Mouse (Mus musculus) forebrain, embryonic 11.5 days (tissue): ENCODE data around the gene Olfr959. TPM values are rescaled to one million over a fixed set of nuclear protein-coding genes. Genes with fewer than 3 reads are reported as not detected.

Experiments
- ATAC-seq: fragments of 200-750 bp; cut with Nextera tagmentation; replicated peaks from 2 replicates; pipeline ENCODE4 v1.8.0; 2017; ENCODE audit warnings: moderate TSS enrichment; ENCODE audit not compliant: low FRiP score
- DNase-seq: peaks from one replicate; pipeline ENCODE4 v3.0.0-alpha.2; 2017; ENCODE audit warnings: low spot score
- H3K27ac ChIP-seq: fragments of 300-500 bp; sonication (generic); 2 replicates; pipeline ENCODE4 v1.5.1; 2014; ENCODE audit warnings: low read depth, low read length
- H3K27me3 ChIP-seq: fragments of 300-500 bp; sonication (generic); 2 replicates; pipeline ENCODE4 v1.6.1; 2014; ENCODE audit warnings: mild to moderate bottlenecking, low read length, mixed read lengths; ENCODE audit not compliant: control insufficient read depth, insufficient read depth
- H3K36me3 ChIP-seq: fragments of 300-500 bp; sonication (generic); 2 replicates; pipeline ENCODE4 v1.6.1; 2014; ENCODE audit warnings: mild to moderate bottlenecking, low read length, moderate library complexity, mixed read lengths; ENCODE audit not compliant: control insufficient read depth, insufficient read depth
- H3K4me1 ChIP-seq: fragments of 300-500 bp; sonication (generic); replicated peaks from 2 replicates; pipeline ENCODE4 v1.6.1; 2014; ENCODE audit warnings: low read length, mixed read lengths; ENCODE audit not compliant: control insufficient read depth, insufficient read depth
- H3K4me2 ChIP-seq: fragments of 300-500 bp; sonication (generic); 2 replicates; pipeline ENCODE4 v1.6.1; 2014; ENCODE audit warnings: low read depth, mild to moderate bottlenecking, low read length, moderate library complexity, mixed read lengths; ENCODE audit not compliant: severe bottlenecking
- H3K4me3 ChIP-seq: fragments of 300-500 bp; sonication (generic); 2 replicates; pipeline ENCODE4 v1.5.1; 2014; ENCODE audit warnings: low read depth, low read length
- H3K9ac ChIP-seq: fragments of 300-500 bp; sonication (generic); 2 replicates; pipeline ENCODE4 v1.6.1; 2014; ENCODE audit warnings: low read length
- H3K9me3 ChIP-seq: fragments of 300-500 bp; sonication (generic); 2 replicates; pipeline ENCODE4 v1.6.1; 2016; ENCODE audit warnings: low read length, mixed read lengths; ENCODE audit not compliant: control insufficient read depth
- WGBS: fragments of 180-500 bp; shearing (Covaris S2); extraction: QIAGEN DNeasy Blood & Tissue Kit; methylation state at CpG from one replicate; pipeline ENCODE4 v1.1.7; 2014; 5-methylcytosine and 5-hydroxymethylcytosine counted together
- polyA plus RNA-seq: library from polyadenylated mRNA; unstranded; fragments of >200 nt; fragmentation: Nextera tagmentation; extraction: Ambion mirVana; gene quantifications from 2 replicates; pipeline ENCODE4 v1.2.1, GENCODE M21; 2014

The Olfr959 gene
- polyA plus RNA-seq, 1 experiment from 2014 or later, result not detected

DNA sequence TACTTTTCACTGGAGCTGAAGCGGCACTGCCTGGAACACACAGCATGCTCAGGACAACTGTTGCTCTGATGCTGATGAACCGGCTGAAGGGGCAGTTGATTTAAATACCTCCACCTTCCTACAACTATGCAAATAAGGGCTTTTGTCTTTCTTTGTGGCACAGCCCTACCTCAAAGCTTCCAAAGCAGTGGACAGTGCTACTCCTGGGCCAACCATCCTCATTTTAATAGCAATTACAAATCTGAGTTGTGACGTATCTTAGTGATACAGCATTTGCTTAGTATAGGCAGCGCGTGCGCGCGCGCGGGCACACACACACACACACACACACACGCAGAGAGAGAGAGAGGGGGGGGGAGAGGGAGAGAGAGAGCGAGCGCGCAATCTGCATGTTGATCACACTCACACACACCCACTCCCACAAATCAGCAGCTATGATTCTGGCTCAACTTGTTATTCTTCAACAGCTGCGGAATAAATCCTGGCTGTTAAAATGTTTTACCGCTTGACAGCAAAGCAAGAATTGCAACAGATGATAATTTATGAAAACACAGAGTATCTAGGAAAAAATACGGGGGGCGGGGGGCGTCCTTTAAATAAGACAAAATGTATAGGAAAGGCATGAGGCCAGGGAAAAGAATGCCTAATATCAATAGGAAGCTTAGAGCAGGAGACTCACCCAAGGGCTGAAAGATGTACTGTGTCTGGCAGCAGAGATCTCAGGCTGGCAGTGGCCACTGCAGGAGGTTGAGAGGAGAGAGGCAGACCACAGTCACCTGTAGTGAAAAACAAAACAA, 27.4 kb upstream of the Olfr959 start:
- peak overlapping the region; percentile 78 for H3K4me2 ChIP-seq
- DNase-seq (peak; percentile 74), ATAC-seq (peak; percentile 88)
- no peaks in the 10 kb centered on the region for H3K9me3 ChIP-seq
- peak overlapping the region; percentile 34 for H3K4me3 ChIP-seq
- peak overlapping the region; percentile 45 for H3K9ac ChIP-seq
- no peaks in the 10 kb centered on the region for H3K36me3 ChIP-seq
- H3K27me3 ChIP-seq, result no peaks in the 10 kb centered on the region
- no peak overlapping the region for H3K27ac ChIP-seq
- 0 out of 2 replicates have a peak, but pooled peaks cover 1% of the 10 kb centered on the region for H3K4me1 ChIP-seq
- WGBS, result under 1% methylated on average over 19 of the region's 19 CpGs

DNA sequence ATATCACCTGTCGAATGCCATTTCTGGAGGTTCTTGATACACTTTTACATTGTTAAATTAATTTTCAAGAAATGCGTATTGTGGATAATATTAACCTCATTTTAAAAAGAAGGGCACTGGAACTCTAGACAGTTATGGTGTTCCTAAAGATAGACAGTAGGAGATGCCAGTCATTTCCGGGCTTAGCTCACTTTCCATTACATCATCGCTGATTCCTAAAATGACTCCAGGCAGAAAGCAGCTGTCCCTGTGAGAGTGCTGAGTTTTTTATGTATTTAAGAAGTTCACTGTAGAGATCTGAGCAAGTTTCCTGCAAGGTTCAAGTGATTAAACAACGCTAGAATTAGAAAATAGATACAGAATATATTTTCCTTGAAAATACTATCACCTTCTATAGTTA, 1.7 kb upstream of the Olfr959 start:
- Histone ChIP-seq H3K27me3 (no peaks in the 10 kb centered on the region), H3K4me2 (no peak overlapping the region), H3K4me1 (no peaks in the 10 kb centered on the region), H3K4me3 (no peak overlapping the region), H3K9ac (no peak overlapping the region), H3K36me3 (no peaks in the 10 kb centered on the region), H3K9me3 (no peaks in the 10 kb centered on the region), H3K27ac (no peak overlapping the region)
- DNase-seq, result no peak
- ATAC-seq, result no peak
- 90% methylated on average over 5 of the region's 5 CpGs for WGBS

DNA sequence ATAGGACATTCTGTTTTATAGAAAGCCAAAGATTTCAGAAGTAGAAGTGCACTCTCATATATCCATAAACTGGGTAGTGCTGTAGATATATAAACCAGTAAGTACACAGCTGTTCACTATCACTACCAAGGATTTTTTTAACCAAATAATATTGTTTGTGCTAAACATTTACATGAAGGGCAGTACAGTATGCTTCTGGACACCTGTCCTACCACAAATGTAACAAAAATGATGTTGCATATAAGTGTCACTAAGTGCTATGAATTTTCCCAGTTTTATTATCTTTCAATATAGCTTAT, 17.1 kb downstream of the Olfr959 start:
- Histone ChIP-seq H3K27me3 (no peaks in the 10 kb centered on the region), H3K9me3 (no peaks in the 10 kb centered on the region), H3K27ac (peak overlapping the region; percentile 41), H3K4me2 (no peak overlapping the region), H3K9ac (no peak overlapping the region), H3K4me3 (no peak overlapping the region), H3K36me3 (no peaks in the 10 kb centered on the region), H3K4me1 (no peaks in the 10 kb centered on the region; the same call in 1 of the 2 replicates)
- DNase-seq (no peak), ATAC-seq (peak; percentile 52)

DNA sequence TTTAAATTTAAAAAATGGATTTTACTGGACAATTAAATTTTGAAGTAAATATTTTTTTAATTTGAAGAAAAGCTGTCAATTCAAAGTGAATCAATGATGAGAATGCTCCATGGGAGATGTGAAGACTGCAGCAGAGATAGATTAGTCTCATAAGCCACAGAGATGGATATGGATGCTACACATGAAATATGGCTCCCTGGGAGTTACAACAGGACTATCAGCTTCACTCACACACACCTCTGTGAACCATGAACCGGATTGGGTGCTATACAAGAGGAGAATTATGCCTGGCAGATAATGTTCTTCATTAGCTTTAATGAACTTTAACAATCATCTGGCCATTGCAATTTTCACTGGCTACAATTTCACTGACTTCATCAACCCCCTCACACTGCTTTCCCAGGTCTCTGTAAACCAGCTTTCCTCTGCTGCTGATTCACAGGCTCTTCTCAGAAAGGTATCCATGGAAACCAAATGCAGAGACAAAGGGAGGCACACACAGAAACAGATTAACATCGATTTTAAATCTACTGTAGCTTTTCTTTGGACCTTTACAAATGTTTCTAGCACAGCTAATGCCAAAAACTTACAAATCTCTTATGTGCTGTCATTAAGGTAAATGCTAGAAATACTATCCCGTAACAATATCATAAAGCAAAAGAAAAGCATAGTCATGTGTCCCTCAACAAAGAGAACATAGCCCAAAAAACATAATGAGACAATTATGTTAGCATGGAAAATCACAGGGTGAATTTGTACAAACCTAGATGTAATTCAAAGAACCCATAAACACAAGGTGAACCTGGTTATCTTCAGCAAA, 17.6 kb downstream of the Olfr959 start:
- no peaks in the 10 kb centered on the region for H3K36me3 ChIP-seq
- H3K4me1 ChIP-seq, result no peaks in the 10 kb centered on the region; the same call in 1 of the 2 replicates
- H3K27me3 ChIP-seq, result no peaks in the 10 kb centered on the region
- no peak overlapping the region for H3K4me2 ChIP-seq
- H3K27ac ChIP-seq, result peak overlapping the region; percentile 57
- H3K4me3 ChIP-seq, result no peak overlapping the region
- DNase-seq, result no peak
- WGBS, result 39% methylated on average over 3 of the region's 3 CpGs
- H3K9me3 ChIP-seq, result no peaks in the 10 kb centered on the region
- ATAC-seq, result peak; percentile 90
- H3K9ac ChIP-seq, result no peak overlapping the region

DNA sequence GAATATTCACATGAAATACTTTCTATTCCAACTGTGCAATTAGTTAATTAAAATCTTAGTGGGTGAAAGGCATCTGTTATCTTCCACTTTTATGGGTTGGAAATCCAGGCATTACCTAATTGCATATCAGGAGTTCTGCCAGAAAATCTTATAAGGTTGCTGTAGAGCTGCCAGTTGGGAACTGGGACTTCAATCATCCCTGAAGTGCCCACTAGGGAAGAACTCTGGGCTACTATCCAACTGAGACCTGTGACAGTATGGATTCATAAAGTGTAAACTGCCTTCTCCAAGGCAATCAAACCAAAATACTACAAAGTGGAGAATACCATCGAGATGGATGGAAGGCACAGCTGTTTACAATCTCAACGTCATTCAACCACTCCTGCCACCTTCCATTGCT, 21.4 kb downstream of the Olfr959 start, which contains the start of gene Olfr958:
Gene Olfr958, minus strand, starts transcription at position 109 of the 400 bp plus-strand sequence.
- no peak within 1 kb of the TSS for H3K4me3 ChIP-seq
- no peaks in the 10 kb centered on the region; the same call in 1 of the 2 replicates for H3K4me1 ChIP-seq
- no peak within 1 kb of the TSS for H3K9ac ChIP-seq
- H3K27ac ChIP-seq, result no peak within 1 kb of the TSS
- H3K9me3 ChIP-seq, result no peaks in the 10 kb centered on the region
- H3K4me2 ChIP-seq, result no peak within 1 kb of the TSS
- DNase-seq, result no peak
- 85% methylated on average over 2 of the region's 2 CpGs for WGBS
- no peak for ATAC-seq
- H3K27me3 ChIP-seq, result no peaks in the 10 kb centered on the region
- H3K36me3 ChIP-seq, result no peaks in the 10 kb centered on the region

DNA sequence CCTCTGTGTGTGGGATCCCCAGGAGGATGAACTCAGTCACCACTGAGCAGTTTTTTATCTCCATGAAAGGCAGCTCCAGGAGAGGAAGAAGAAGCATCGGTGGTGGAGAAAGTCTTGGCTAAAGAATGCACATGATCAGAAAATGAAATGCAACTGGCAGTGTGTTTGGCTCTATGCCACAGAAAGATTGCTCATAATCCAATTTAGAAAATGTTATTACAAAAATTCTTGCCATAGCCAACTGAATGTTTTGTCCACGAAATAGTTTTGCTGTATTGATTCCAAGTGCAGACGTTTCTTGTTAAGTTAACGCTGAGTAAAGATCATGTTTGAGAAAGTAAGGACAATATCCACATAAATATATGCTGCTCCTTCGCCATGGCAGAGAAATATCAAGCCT, 24.6 kb downstream of the Olfr959 start:
- Histone ChIP-seq H3K4me1 (no peaks in the 10 kb centered on the region), H3K4me2 (no peak overlapping the region), H3K9ac (no peak overlapping the region), H3K27me3 (no peaks in the 10 kb centered on the region), H3K36me3 (no peaks in the 10 kb centered on the region), H3K9me3 (no peaks in the 10 kb centered on the region), H3K27ac (no peak overlapping the region), H3K4me3 (no peak overlapping the region)
- ATAC-seq (no peak), DNase-seq (no peak)
- WGBS, result 83% methylated on average over 5 of the region's 5 CpGs

DNA sequence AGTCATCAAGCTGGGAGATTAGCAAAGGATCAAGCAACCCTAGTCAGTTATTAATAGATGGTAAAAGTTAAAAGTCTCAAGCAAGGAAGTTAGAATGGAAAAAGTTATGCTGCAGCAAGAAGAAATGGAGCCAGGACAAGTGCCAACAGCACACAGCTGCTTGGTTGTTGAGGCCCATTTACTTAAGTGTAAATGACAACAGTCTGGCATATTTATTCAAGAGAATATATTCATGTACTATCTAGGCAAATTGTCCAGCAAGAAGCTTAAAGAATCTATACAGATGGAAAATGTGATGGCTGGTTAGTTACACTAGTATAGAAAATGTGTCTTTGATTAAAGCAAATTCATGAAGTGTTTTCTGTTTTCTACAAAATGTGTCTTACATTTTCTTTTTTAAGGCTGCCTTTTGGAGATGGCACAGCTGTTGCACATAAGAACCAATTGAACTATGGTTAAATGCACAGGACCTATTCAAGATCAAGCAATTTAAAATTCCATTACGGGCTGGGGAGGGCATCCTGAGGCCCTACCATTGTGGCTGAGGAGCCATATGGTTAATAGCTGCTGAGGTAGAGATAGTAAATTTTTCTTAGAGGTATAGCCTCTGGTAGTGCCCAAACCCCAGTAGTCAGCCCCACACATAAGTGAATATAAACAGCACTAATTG, 51.6 kb downstream of the Olfr959 start:
- Histone ChIP-seq H3K27me3 (no peaks in the 10 kb centered on the region), H3K4me2 (no peak overlapping the region), H3K9ac (no peak overlapping the region), H3K9me3 (no peaks in the 10 kb centered on the region), H3K36me3 (no peaks in the 10 kb centered on the region), H3K4me1 (no peaks in the 10 kb centered on the region), H3K4me3 (no peak overlapping the region), H3K27ac (no peak overlapping the region)
- WGBS, result 80% methylated on average over 1 of the region's 1 CpGs
- no peak for DNase-seq
- ATAC-seq, result no peak
